Mouse (Mus musculus): ENCODE measurements at regions not wholly inside any gene's neighbourhood (a gene's known extent, or its start where the extent isn't known, plus 50 kb on each side); places are given as distances from the start of the nearest gene placed in this dataset.

DNA sequence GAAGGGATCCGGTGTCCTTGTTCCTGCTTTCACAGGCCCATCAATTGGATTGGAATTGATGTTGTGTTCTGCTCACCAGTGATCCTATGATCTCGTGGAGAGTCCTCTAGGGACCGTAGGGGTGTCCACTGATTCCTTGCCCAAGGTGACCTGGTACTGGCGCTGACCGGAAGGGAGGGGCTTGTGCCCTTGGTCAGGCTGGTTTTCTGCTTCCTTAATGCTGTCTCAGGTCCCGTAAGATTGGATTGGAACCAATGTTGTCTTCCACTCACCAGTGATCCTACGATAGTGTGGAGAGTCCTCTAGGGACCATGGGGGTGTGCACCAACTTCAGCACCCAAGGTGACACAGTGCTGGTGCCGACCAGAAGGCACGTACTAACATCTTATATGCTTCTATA is 324.9 kb upstream of the Ptchd4 start:
- no peak for DNase-seq

GRCm38 (mm10) chr17:42008415-42008814 is 307.3 kb upstream of the Ptchd4 start:
- no peak for DNase-seq

DNA sequence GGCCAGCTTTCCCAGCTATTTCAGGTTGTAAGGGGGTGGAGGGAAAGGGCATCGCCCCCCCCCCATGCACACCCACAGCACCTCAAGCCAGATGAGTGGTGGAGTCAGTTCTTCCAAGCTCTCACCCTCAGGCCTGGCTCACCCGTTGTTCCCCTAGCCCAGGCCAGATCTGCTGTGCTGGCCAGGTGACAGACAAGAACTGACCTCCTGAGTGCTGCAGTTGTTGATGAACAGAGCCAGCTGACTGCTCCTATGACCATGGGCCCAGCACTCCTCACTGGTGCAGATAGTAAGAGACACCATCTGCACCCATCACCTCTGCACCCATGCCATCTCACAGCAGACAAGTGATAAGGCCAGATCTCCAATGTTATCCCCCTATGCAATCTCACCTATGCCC is 291.5 kb upstream of the Ptchd4 start:
- DNase-seq: no peak

GRCm38 (mm10) chr17:42027253-42027652 is 288.5 kb upstream of the Ptchd4 start:
- no peak for DNase-seq

DNA sequence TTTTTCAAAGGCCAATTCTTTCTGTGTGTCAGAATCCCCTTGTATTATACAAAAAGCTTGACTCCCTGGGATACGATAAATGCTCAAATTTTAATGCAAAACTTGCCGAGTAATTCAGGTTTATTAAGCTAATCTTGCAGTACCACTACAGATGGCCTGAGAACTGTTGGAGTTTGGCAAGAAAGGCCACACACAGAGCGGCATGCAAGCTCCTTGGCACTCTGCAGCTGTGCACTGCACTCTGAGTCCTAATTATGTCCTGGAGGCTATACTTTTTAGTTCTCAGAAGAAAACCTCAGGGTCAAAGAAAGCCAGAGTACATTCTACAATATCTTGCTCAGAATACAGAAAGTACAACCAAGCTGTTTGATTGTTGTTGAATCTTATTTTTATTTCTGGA is 286.3 kb upstream of the Ptchd4 start:
- DNase-seq: no peak

- no peak for DNase-seq
Observed at GRCm38 (mm10) chr17:42037089-42037488, 278.7 kb upstream of the Ptchd4 start.

GRCm38 (mm10) chr17:42049779-42050515 is 265.8 kb upstream of the Ptchd4 start:
- DNase-seq: no peak

- no peak for DNase-seq
Observed at GRCm38 (mm10) chr17:42090764-42091452, 224.8 kb upstream of the Ptchd4 start.

GRCm38 (mm10) chr17:42113684-42114083 is 202.1 kb upstream of the Ptchd4 start:
- peak; percentile 13 to 19 for DNase-seq

DNA sequence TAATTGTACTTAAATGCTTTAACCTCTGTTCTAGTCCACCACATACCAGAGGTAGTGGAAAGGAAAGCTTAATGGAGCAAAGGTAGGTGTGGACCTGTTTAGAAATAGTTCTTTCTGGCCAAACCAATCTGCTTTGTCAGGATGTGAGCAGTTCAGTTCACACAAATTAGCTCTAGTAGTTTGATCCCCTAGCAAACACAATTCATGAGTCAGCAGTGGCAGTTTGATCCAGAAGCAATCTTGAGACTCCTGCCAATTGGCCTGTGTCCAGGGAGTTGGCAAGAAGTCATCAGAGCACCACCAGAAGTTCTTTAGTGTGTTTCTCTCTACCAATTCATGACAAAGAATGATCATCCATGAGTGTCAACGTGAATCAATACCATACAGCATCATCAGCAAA is 195.0 kb upstream of the Ptchd4 start:
- DNase-seq: peak; percentile 26 to 42

DNA sequence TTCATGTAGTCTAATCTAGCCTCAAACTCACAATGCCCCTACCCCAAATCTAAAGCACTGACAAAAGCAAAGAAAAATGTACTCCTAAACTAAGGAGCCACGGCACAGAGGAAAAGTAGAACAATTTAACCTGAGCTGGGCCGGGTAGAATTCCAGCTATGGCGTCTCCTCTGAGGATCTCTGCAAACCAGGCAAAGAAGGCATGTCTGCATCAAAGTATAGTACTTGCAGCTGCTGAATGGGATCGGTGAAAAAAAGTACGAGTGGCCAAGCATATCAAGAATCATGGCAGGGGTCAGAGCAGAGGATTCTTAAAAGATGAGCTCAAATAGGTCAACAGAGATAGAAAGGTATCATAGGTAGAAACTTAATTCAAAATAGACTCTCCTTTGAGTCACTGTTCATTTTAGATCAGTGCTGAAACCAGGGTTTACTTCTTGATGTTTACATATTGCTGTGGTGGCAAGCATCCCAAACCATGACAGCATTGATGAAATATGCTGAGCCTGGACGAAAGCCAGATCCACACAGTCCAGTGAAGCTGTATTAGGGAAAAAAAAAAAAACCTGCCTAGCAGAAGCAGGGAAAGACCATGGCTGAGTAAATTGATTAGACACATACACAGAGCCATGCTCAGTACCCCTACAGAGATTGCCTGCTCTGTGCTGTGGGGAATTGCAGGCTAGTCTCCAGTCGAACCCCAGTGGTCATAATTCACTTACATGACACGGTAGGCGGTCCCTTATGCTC is 189.1 kb upstream of the Ptchd4 start:
- DNase-seq: peak; percentile 72 to 76

DNA sequence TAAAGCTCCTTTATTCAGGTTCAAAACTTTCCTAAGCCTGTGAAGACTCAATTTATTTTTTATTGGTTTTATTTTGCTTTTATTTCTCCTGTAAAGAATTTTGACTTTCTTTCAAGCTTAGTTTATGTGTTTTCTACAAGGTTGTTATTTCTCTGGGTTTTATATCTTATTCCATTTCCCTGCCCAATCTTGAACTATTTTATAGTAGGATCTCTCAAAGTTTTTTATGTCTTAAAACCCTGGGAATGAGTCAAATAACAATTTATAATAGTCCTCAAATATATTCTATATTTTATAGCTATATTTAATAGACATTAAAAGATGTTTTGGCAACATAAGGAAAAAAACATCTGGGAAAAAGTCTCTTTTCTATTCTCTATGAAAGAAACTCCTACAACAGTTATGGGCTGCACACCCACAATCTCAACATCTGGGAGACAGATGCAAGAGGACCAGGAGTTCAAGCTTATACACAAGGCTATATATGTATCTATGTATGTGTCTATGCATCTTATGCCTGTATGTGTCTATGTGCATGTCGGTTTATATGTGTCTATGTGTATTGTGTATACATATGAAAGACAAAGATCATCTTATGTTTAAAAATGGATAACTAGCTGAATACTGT is 146.2 kb upstream of the Ptchd4 start:
- DNase-seq: no peak

DNA sequence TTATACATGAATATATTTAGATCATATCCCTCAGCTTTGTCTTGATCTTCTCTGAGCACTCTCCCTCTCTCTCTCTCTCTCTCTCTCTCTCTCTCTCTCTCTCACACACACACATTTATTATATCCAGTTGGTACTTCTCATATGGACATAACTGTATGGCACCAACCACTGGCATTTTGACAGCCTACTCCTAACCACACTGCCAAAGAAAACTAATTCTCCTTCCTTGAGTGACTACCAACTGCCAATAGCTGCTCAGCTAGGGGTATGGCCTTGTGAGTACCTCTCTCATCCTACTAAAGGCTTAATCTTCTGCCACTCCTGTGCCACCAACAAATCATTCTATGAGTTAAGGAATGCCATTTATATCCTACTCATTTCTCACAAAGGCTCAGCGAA is 127.2 kb upstream of the Ptchd4 start:
- DNase-seq: no peak

- DNase-seq: no peak
Observed at GRCm38 (mm10) chr17:42190206-42190902, 125.4 kb upstream of the Ptchd4 start.
